Mouse (Mus musculus) embryonic fibroblast, embryonic 13.5 days (primary cell): ENCODE data around the gene Pglyrp2.

Source experiments
- CTCF ChIP-seq: IDR thresholded peaks from 2 replicates; pipeline ENCODE4 v1.5.1; 2011; ENCODE audit warnings: mild to moderate bottlenecking, control low read depth, low read length, moderate library complexity, borderline replicate concordance; ENCODE audit not compliant: insufficient read depth
- POLR2A ChIP-seq: IDR thresholded peaks from 2 replicates; pipeline ENCODE4 v1.6.1; 2011; ENCODE audit warnings: low read depth, mild to moderate bottlenecking, control low read depth, low read length, moderate library complexity

GRCm38 (mm10) chr17:32365296-32365695, 58.7 kb downstream of the Pglyrp2 start:
- no peak for TF ChIP-seq CTCF
- no peak for TF ChIP-seq POLR2A
